Mouse (Mus musculus) erythroblast, adult 5-6 weeks (primary cell): Measurements from ENCODE around the gene Gabrr1. TPM values are rescaled to one million over a fixed set of nuclear protein-coding genes. Genes with fewer than 3 reads are reported as not detected.

ENCODE experiments used
- ATAC-seq: replicated peaks from 2 replicates; pipeline ENCODE4 v1.8.0; 2016; ENCODE audit warnings: moderate number of reproducible peaks, mild to moderate bottlenecking, moderate TSS enrichment, inconsistent platforms; ENCODE audit not compliant: poor library complexity, low FRiP score, severe bottlenecking
- total RNA-seq, 2 experiments: library from RNA; stranded (forward) in 1 of 2; stranded (reverse) in 1 of 2; fragments of 150-400 nt in 1 of 2; fragments of 200-764, 138-1000 nt in 1 of 2; gene quantifications; 2 replicates each; pipeline versions ENCODE4 v1.2.3 to v1.2.4; 2015 to 2017; ENCODE audit warnings: low replicate concordance in 2 of 2

Gene Gabrr1
- total RNA-seq, 2 experiments from 2014 or later, result not detected

DNA sequence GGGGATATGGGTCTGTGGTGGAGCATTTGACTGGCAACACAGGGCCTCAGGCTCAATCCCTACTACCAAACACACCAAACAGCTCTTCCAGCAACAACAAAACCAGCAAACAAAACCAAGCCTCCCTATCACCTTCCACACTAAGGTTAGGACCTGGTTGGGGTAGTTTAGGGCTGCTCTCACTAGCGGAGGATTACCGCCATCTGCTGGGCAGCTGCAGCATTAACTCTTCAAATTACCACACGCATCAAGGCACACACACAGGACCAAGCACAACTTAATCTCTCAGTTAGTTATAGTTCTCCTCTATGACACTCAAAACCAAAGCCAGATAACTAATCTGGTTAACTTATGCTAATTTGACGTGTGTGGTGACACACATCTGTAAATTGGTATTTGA lies 72.4 kb downstream of the Gabrr1 start:
- peak; percentile 79 for ATAC-seq

DNA sequence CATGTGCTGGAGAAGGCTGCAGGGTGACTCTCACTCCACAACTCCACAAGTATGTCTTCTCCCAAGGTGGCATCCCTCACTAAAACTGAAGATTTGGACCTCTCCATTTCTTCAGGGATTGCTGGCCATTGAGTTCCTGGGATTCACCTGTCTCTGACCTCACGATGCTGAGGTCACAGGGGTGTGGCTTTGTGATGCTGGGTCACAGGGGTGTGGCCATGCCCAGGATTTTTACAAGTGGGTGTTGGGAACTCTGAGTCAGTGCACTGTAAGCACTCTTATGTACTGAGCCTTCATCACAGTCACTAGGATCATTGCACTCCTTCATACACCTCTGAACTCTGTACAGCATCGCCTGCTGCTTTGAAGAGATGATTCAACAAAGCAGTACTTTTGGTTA lies 75.2 kb downstream of the Gabrr1 start:
- no peak for ATAC-seq

DNA sequence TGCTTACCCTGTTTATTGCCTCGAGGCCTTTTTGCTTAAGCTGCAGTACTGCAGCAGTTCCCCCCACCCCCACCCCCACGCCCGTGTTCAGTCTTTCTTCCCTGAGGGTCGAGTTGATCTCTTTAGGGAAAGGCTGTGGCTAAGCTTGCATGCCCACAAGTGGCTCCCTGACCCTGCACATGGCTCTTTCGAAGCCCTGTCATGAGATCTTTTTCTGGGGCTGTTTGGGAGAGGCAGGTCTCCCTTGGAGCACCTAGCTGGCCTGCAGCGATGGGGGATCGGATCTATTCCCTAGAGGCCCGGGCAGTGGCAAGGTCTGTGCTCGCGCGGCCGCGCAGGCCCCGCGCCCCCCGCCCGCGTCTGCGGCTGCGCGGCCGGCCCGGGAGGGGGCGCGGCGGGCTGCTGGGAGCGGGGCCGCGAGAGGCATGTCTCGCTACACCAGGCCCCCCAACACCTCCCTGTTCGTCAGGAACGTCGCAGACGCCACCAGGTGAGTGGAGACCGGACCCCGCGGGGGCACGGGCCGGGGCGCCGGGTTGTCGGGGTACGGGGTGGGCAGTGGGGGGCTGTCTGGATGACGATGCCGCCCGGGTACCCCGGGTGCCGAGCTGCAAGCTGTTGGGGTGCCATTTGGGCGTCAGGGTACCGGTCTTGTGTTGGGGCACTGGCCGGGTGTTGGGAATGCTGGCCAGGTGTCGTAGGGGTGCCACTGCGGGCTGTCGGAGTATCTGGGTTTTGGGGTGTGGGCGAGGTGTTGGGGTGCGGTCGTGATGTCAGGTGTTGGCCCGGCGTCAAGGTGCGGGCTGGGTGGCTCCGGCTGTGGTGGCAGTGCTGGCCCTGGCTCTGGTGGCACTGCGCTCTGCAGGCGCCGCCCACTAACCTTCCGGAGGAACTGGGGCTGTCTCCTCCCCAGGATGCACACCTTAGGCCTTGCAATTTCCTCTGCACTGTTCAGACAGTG lies 76.8 kb downstream of the Gabrr1 start, which contains the start of gene Srsf12:
Srsf12 (plus strand) TSS at position 111 of the 961 bp plus-strand sequence.
- ATAC-seq, result no peak

Other genes with a start within 250 kb of the Gabrr1 start
- gene Ankrd6, start 181.7 kb upstream of the Gabrr1 start, total RNA-seq (2015; ENCODE audit: low replicate concordance), result 0.77 TPM in 1 of 2 replicates, not detected in the other
- gene Ankrd6, start 181.7 kb upstream of the Gabrr1 start, total RNA-seq (2017; ENCODE audit: low replicate concordance), result 0.42 and 0.77 TPM in 2 replicates
- 3.8 and 7.1 TPM in 2 replicates for gene Rragd, start 149.5 kb upstream of the Gabrr1 start, total RNA-seq (2015; ENCODE audit: low replicate concordance)
- gene Rragd, start 149.5 kb upstream of the Gabrr1 start, total RNA-seq (2017; ENCODE audit: low replicate concordance), result 10.0 and 19.5 TPM in 2 replicates
- gene Ube2j1, start 101.1 kb upstream of the Gabrr1 start, total RNA-seq (2015; ENCODE audit: low replicate concordance), result 18.6 and 23.4 TPM in 2 replicates
- gene Ube2j1, start 101.1 kb upstream of the Gabrr1 start, total RNA-seq (2017; ENCODE audit: low replicate concordance), result 15.5 and 28.6 TPM in 2 replicates
- not detected in 2 replicates for gene Gabrr2, start 69.5 kb upstream of the Gabrr1 start, total RNA-seq (2015; ENCODE audit: low replicate concordance)
- 1.5 TPM in 1 of 2 replicates, not detected in the other for gene Gabrr2, start 69.5 kb upstream of the Gabrr1 start, total RNA-seq (2017; ENCODE audit: low replicate concordance)
- not detected in 2 replicates for gene Pm20d2, start 57.2 kb downstream of the Gabrr1 start, total RNA-seq (2015; ENCODE audit: low replicate concordance)
- 0.28 TPM in 1 of 2 replicates, not detected in the other for gene Pm20d2, start 57.2 kb downstream of the Gabrr1 start, total RNA-seq (2017; ENCODE audit: low replicate concordance)
- not detected in 2 replicates for gene Srsf12, start 76.5 kb downstream of the Gabrr1 start, total RNA-seq (2015; ENCODE audit: low replicate concordance)
- gene Srsf12, start 76.5 kb downstream of the Gabrr1 start, total RNA-seq (2017; ENCODE audit: low replicate concordance), result 0.09 and 0.14 TPM in 2 replicates
- gene Pnrc1, start 157.6 kb downstream of the Gabrr1 start, total RNA-seq (2015; ENCODE audit: low replicate concordance), result 234 and 244 TPM in 2 replicates
- gene Pnrc1, start 157.6 kb downstream of the Gabrr1 start, total RNA-seq (2017; ENCODE audit: low replicate concordance), result 215 and 244 TPM in 2 replicates
- gene Rngtt, start 177.8 kb downstream of the Gabrr1 start, total RNA-seq (2015; ENCODE audit: low replicate concordance), result 55.8 and 61.3 TPM in 2 replicates
- 109 and 206 TPM in 2 replicates for gene Rngtt, start 177.8 kb downstream of the Gabrr1 start, total RNA-seq (2017; ENCODE audit: low replicate concordance)